Mouse (Mus musculus) WW6 (cell line): Measurements from ENCODE around the gene Cops7a.

Source experiments
- DNase-seq: peaks from one replicate; pipeline ENCODE4 v3.0.0-alpha.2; 2013; ENCODE audit warnings: low read depth, low spot score

The Cops7a gene

DNA sequence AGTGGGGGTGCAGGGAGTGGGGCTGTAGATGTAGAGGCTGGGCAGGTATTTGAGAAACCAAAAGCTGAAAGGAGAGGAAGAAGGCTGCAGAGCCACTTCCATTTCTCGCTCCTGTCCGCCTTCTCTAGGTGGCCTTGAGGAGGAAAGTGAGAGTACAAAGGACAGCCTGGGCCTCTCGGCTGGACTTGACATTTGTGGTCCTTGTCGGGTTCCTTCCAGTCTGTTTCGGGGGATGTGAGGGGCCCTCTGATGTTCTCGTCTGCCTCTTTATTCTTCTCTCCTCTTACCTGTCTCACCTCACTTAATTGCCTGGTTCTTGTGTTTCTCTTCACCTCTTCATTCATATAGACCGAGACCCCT is 47.0 kb downstream of the Cops7a start:
- no peak for DNase-seq

DNA sequence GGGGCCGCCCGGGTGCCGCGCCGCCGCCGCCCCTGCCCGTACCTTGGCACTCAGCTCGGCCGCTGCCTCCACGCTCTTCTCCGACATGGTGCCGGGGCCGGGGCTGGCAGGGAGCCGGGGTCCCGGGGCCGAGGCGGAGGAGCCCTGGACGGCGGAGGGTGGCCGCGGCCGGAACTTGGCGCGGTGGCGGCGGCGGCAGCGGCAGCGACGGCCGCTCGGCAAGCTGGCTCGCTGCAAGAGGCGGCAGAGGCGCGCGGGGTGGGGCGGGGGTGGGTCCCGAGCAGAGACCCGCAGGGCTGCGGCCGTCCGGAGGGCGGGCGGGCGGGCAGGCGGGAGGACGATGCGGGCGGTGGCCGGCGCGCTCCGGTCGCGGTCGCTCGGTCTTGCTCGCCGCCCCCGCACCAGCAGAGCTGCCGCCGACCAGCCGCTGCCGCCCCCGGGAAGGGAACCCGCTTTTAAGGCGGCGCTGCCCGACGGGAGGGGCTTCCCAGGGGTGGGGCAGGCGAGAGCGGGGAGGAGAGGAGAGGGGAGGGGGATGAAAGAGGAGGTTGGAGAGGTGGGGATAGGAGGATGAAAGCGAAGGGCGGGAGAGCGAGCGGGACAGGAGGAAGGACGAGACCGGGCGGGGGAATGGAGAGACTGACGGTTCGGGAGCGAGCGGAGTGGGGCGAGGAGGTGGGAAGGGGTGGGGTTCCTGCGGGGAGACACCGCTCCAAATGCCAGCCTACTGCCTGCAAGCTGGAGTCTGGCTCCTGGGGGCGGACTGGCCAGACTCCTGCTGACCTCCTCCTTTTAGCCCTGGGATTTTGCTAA is 47.6 kb downstream of the Cops7a start:
- DNase-seq = peak; percentile 91

DNA sequence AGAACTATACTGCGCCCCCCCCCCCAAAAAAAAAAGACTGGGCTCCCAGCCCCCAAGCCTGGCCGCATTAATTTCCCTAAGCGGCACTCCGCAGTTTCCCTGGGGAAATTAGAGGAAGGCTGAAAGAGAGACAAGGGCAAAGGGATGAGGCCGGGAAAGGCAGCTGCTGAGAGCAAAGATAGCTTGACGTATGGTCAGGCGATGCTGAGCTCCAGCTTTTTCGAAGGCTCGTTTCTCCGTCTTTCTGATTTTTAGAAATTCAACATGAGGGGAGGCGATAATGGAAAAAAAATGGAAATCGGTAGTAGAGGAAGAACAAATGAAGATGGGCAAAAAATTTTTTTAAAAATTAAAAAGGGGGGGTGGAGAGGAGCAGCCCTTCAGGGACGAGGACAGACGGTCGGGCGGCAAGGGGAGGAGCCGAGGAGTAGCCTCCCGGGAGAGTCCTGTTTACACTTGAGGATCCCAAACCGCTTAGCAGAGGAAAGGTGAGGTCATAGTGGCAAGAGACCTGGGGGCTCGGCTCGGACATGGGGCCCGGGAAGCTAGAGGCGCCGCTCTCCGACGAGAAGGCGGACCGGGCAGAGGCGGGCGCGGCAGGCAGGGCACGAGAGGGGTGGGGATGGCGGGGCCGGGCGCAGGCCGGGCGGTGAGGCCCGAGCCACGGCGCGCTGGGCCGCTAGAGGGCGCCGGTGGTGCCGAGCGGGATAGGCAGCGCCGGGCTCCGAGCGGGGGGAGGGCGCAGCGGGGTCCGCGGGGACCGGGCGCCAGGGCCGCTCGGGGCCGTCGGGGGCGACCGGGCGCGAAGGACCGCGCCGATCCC is 48.4 kb downstream of the Cops7a start:
- no peak for DNase-seq

DNA sequence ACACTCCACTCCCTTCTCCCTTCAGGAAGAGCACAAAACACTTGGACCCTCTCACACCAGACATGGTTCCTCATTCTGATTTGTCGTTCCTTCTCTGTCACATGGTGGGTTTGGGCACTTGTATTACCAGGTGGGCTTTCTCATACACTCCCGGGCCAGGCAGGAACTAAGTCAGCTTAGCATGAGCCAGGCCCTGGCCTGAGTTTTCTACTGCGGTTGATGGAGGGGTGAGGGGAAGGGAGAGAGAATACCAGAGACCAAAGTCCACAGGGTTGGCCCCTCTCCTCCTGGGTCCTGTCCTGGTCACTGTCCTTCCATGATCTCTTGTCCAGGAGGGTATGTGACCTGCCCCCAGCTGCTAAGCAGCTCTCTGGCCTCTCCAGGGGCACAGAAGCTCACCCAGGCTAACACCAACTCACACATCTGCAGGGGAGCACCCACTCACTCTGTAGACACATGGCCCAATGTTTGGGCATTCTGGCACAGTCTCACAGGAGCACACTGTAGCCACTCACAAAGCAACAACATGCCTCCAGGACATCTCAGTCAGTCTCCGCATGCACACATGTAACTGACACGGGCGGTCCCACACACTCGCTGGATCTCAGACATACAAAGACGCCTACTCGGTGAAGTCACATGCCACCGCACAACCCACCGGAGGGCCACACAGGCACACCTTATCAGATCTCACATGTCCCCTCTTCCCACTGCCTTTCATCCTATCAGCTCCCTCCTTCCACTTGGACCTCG is 49.2 kb downstream of the Cops7a start:
- no peak for DNase-seq

DNA sequence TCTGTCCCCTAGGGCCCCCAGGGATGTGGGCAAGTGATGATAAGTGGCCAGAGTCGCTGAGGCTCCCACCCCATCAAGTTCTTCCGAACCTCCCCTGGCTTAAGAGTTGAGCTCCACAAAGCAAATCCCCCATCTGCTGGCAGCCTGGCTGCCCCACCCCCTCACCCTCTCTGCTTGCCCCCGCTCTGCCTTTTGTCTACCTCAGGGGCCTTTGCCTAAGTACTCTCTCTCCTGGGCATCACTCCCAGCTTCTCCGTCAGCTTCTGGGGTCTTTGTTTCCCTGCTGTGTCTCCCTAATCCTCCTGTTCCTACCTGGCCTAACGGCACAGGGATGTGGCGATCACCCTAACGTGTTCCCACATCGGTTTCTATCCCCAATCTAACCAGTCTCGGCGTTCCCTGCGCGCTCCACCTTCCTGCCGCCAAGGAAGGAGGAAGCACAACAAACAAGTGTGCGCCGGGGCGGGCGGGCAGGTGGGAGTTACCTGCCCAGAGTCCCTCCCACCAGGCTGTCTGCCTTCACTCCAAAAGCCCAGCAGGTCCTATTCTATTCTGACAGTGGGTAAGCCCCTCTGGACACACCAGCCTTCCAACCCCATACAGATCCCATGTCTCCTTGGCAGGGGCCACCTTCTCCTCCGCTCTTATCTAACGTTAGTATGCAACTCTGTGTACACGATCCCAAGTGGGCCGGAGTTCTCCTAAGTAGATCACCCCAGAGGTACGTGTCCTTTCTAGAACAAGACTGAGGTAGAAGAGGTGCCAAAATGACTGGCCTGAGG is 50.0 kb downstream of the Cops7a start:
- DNase-seq = no peak

DNA sequence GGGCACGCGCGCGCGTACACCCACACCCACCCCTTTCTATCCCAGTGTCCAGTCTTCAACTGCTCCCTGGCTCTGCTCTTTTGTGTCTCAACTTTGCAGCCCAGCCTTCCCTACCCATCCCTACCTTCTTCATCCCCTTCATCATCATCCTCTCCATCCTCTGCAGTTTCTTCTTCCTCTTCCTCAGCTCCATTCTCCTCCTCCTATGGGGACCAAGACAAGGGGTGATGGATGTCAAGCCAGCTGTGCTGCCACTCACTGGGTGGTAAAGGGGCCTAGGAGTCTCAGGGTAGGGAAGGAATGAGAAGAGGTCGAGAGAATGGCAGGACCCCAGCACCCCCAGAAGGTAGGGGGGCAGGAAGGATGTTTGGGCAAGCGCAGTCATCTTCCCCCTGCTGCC is 50.8 kb downstream of the Cops7a start:
- DNase-seq = no peak

DNA sequence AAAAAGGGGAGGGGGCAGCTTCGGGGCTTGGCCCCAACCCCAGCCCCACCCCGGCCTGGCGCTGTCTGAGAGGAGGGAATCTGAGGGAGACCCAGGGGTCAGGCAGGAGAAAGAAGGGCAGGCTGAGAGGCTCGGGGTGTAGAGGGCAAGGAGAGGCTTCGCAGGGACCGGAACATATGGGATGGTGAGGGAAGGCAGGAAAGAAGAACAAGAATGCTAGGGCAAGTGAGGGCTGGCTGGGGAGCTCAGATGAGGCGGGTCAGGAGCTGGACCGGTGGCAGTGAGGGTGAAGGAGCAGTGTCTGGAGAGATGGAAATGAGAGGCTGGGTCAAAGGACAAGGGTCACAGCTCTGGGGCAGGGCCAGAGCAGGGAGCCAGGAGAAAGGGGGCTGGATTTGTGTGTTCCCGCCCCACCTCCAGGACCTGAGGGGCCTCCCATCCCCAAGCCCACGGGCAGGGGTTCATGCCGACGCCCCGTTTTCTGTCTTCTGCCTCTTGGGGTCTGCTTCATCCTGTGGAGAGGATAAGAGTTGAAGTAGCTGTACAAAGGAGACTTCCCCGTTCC is 51.5 kb downstream of the Cops7a start:
- DNase-seq = no peak

DNA sequence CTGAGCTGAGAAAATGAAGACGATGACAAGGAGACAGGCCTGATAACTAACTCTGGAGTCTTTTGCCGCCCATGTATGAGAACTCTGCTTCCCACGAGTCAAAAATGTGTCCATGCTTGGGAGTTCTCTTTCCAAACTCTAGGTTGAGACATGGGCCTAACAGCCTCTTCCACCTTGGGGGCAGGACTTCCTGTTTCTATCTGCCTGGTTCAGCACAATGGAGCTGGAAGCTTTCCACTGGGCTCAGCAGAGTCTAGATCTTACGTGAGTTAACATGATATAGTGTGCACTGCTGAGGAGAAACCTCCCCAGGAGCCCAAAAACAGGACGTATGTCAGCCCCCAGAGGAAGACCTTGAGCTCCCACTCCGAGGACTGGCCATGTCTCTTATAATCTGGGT is 52.1 kb downstream of the Cops7a start:
- no peak for DNase-seq

DNA sequence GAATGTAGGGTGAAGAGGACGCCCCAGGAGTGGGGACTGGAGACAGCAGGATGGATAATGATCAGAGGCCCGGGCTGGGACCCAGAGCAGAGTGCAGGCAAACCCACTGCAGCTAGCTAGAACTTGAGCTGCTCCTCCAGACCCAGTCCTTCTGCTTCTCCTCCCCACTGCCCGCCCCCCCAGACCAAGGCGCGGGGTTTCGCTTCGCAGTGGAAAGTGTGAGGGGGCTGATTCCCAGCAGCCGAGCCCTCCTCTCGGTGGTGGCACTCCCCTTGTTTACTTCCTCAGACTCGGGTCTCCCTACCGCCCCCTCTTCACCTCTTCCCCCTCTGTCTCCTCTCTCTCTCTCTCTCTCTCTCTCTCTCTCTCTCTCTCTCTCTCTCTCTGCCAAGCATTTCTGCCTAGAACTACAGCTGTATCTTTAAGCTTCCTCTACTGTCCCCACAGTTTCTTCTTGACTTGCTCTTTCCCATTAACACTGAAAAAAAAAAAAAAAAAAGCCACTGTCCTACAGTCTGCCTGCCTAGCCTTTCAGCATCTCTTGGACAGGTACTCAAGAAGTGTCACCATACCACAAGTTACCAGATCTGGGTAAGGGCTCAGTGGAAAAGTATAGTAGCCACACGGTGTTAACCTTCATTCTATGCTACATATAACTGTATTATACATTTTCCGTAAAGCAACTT is 53.7 kb downstream of the Cops7a start, which contains the start of gene Lag3:
Lag3 (minus strand) TSS at position 173 of the 686 bp plus-strand sequence.
- no peak for DNase-seq

DNA sequence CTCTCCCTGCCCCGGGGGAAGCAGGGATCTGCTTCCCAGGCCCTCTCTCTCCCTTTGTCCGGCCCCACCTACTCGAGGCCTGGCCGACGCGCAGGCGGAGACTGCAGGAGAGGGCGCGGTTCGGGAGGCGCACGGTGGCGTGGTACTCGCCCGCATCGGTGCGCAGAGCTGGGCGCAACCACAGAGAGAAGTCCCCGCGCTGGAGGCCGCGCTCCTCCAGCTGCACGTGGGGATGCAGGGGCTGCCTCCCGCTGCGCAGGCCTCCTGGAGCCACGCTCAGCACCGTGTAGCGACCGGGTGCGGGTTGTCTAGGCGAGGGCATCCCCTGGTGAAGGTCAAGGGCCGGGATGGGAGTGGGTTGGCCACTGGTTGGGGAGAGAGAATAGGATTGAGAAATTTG is 55.3 kb downstream of the Cops7a start:
- no peak for DNase-seq
